Mouse (Mus musculus) ES-E14 (cell line): ENCODE results near the gene Anln. TPM values are rescaled to one million over a fixed set of nuclear protein-coding genes. Genes with fewer than 3 reads are reported as not detected.
"Not testable (repeated sequence)": the region's sequence is repeated elsewhere in the genome, so short reads cannot be mapped to it uniquely, and the experiment has no call there.

ENCODE experiments used
- DNase-seq: peaks from one replicate; pipeline ENCODE4 v3.0.0-alpha.2; 2013; ENCODE audit warnings: low read depth, low spot score
- H3K27ac ChIP-seq: 2 replicates; pipeline ENCODE4 v1.5.1; 2012; ENCODE audit warnings: low read depth, mild to moderate bottlenecking, low read length, moderate library complexity, mixed read lengths; ENCODE audit not compliant: poor library complexity, insufficient read depth, severe bottlenecking
- H3K36me3 ChIP-seq: 2 replicates; pipeline ENCODE4 v1.6.1; 2012; ENCODE audit warnings: mild to moderate bottlenecking, low read length, moderate library complexity, mixed read lengths; ENCODE audit not compliant: control insufficient read depth, poor library complexity, insufficient read depth, severe bottlenecking
- H3K4me1 ChIP-seq, 2 experiments: fragments of 150-350 bp in 1 of 2; sonication (generic) in 1 of 2; 2 replicates each; pipeline ENCODE4 v1.6.1; 2012; ENCODE audit warnings: low read length in 2 of 2, mild to moderate bottlenecking in 1 of 2, mixed read lengths in 1 of 2; ENCODE audit not compliant: control insufficient read depth in 2 of 2, insufficient read depth in 2 of 2, poor library complexity in 1 of 2
- H3K4me3 ChIP-seq, 2 experiments: fragments of 150-350 bp in 1 of 2; sonication (generic) in 1 of 2; 2 replicates each; pipeline ENCODE4 v1.5.1; 2012; ENCODE audit warnings: low read length in 2 of 2, low read depth in 1 of 2, mild to moderate bottlenecking in 1 of 2, mixed read lengths in 1 of 2; ENCODE audit not compliant: insufficient read depth in 1 of 2, poor library complexity in 1 of 2, severe bottlenecking in 1 of 2
- H3K9ac ChIP-seq: 2 replicates; pipeline ENCODE4 v1.6.1; 2012; ENCODE audit warnings: low read depth, mild to moderate bottlenecking, low read length, mixed read lengths; ENCODE audit not compliant: poor library complexity, insufficient read depth, severe bottlenecking
- H3K9me3 ChIP-seq: fragments of 150-350 bp; sonication (generic); 2 replicates; pipeline ENCODE4 v1.6.1; 2012; ENCODE audit warnings: low read depth, mild to moderate bottlenecking, low read length; ENCODE audit not compliant: control insufficient read depth, insufficient read depth
- CHD2 ChIP-seq: IDR thresholded peaks from 2 replicates; pipeline ENCODE4 v1.6.1; 2014; ENCODE audit warnings: mild to moderate bottlenecking, low read depth, low read length, inconsistent platforms
- HCFC1 ChIP-seq: IDR thresholded peaks from 2 replicates; pipeline ENCODE4 v1.6.1; 2012; ENCODE audit warnings: low read length, inconsistent platforms, borderline replicate concordance; ENCODE audit not compliant: insufficient read depth
- MAFK ChIP-seq: IDR thresholded peaks from 2 replicates; pipeline ENCODE4 v1.6.1; 2014; ENCODE audit warnings: mild to moderate bottlenecking, low read depth, low read length, inconsistent platforms; ENCODE audit not compliant: insufficient read depth
- ZC3H11A ChIP-seq: IDR thresholded peaks from 2 replicates; pipeline ENCODE4 v1.6.1; 2012; ENCODE audit warnings: low read depth, mild to moderate bottlenecking, inconsistent platforms, low read length, borderline replicate concordance
- ZNF384 ChIP-seq: IDR thresholded peaks from 2 replicates; pipeline ENCODE4 v1.6.1; 2012; ENCODE audit warnings: low read depth, low read length, inconsistent platforms
- in situ Hi-C, 2 experiments: fragments of 600-800 bp; cut with MboI; formaldehyde crosslinking; loops; one replicate each; pipeline ENCODE4 v1.15.1; 2025; ENCODE audit warnings: low sequenced_read_pairs in 2 of 2, inconsistent platforms in 1 of 2; ENCODE audit not compliant: unreplicated experiment in 2 of 2
- total RNA-seq: library from RNA; depleted of rRNA; stranded (reverse); fragments of 300-350 nt; gene quantifications from 2 replicates; pipeline ENCODE4 v1.2.3, GENCODE M21; 2012

Gene Anln
- total RNA-seq, 1 experiment: 168 TPM

- DNase-seq: no peak
- in situ Hi-C loops: no loop called here
- no peak overlapping the region for H3K4me3 ChIP-seq
- H3K36me3 ChIP-seq: no peaks in the 10 kb centered on the region; the same call in 1 of the 2 replicates
- no peak overlapping the region for H3K9ac ChIP-seq
- no peaks in the 10 kb centered on the region for H3K9me3 ChIP-seq
- TF ChIP-seq HCFC1: no peak
- no peak for TF ChIP-seq ZNF384
- no peak for TF ChIP-seq ZC3H11A
- no peak for TF ChIP-seq CHD2
- no peak for TF ChIP-seq MAFK
- peaks cover 4 to 19% of the 10 kb centered on the region in 2 experiments; a peak in 3 of 4 replicates for H3K4me1 ChIP-seq
- H3K27ac ChIP-seq: no peak overlapping the region
These were observed 64.4 kb downstream of the Anln start for GRCm38 (mm10) chr9:22324579-22324978.

GRCm38 (mm10) chr9:22322381-22323211 is 66.4 kb downstream of the Anln start:
- no peaks in the 10 kb centered on the region; the same call in 1 of the 2 replicates for H3K36me3 ChIP-seq
- TF ChIP-seq ZNF384 (no peak), MAFK (peak; percentile 95)
- H3K27ac ChIP-seq: peak overlapping the region; percentile 90
- in situ Hi-C loops: no loop called here
- peaks cover 4 to 19% of the 10 kb centered on the region in 2 experiments; a peak in 3 of 4 replicates for H3K4me1 ChIP-seq
- no peak overlapping the region for H3K4me3 ChIP-seq
- H3K9me3 ChIP-seq: no peaks in the 10 kb centered on the region
- 0 out of 2 replicates have a peak overlapping the region, but pooled peaks have one; percentile 40 for H3K9ac ChIP-seq
- no peak for DNase-seq

GRCm38 (mm10) chr9:22319109-22319508 is 69.9 kb downstream of the Anln start:
- in situ Hi-C loops: no loop called here
- H3K9me3 ChIP-seq: no peaks in the 10 kb centered on the region
- no peak overlapping the region for H3K27ac ChIP-seq
- peaks cover 4 to 10% of the 10 kb centered on the region in 2 experiments; a peak in 2 of 4 replicates for H3K4me1 ChIP-seq
- no peak overlapping the region for H3K9ac ChIP-seq
- H3K36me3 ChIP-seq: peaks cover 2% of the 10 kb centered on the region; the same call in 1 of the 2 replicates
- TF ChIP-seq ZC3H11A (no peak), ZNF384 (no peak), MAFK (no peak), CHD2 (no peak), HCFC1 (no peak)
- H3K4me3 ChIP-seq: no peak overlapping the region
- DNase-seq: no peak

- H3K36me3 ChIP-seq, H3K4me1 ChIP-seq, H3K4me3 ChIP-seq, H3K9me3 ChIP-seq, in situ Hi-C loops, H3K9ac ChIP-seq: not testable (repeated sequence)
- DNase-seq: peak; percentile 68
- H3K27ac ChIP-seq: peak overlapping the region; percentile 94
These were observed 72.9 kb downstream of the Anln start for GRCm38 (mm10) chr9:22316047-22316446.

GRCm38 (mm10) chr9:22314066-22314465 is 74.9 kb downstream of the Anln start:
- Histone ChIP-seq H3K4me3 (no peak overlapping the region), H3K9me3 (no peaks in the 10 kb centered on the region; the same call in 1 of the 2 replicates), H3K27ac (no peak overlapping the region), H3K9ac (no peak overlapping the region), H3K36me3 (peaks cover 2% of the 10 kb centered on the region; the same call in 1 of the 2 replicates), H3K4me1 (no peaks in the 10 kb centered on the region)
- no peak for DNase-seq
- in situ Hi-C loops: no loop called here
- TF ChIP-seq CHD2 (no peak), ZNF384 (no peak), ZC3H11A (no peak), HCFC1 (no peak), MAFK (no peak)
